ENCODE assay signal across 9 mouse cellular contexts in the genomic region with DNA sequence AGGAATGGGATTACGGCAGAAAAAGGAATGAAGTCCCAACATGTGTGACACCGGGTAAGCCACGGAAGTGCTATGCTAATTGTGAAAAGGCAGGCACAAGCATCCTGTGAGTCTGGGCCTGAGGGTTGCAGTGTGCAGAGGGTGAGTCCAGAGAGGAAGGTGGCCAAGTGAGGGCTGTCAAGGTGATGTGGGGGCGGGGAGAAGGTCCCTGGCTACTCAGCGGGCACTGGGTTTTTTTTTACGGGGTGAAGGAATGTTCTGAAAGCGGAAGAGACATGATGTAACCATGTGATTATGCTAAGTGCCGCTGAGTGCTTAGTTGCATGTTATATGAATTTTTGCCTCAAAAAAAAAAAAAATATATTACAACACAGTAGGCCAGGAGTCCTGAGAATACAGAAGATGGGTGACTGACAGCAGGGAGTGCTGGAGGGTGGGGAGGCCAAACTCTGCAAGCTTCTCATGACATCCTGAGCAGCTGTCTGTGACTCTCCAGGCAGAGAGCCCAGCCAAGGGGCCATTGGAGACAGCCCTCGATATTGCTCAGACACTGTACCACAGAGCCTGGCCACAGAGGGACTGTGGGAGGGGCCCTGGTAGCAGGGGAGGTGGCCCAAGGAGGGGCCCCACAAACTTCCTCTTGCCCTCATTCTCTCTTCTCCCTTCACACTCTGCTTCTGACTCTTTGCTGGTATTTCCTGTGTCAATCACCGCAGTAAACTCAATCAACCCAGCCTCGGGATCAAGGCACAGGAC. TPM values are rescaled to one million over a fixed set of nuclear protein-coding genes. Genes with fewer than 3 reads are reported as not detected.
DNase-seq lines count a peak whose midpoint lies in the region; ATAC-seq and TF ChIP-seq lines count a peak whose summit lies in the region.
"Had no signal": no experiment of that assay in that cellular context is flagged by ENCODE, and none has a peak within 500 bp of the region (broad histone marks: within the 10 kb centered on the region; RNA-seq: fewer than 3 reads in every experiment).

No protein-coding gene starts in this region.

- TF ChIP-seq POLR2A in heart, adult 2 months (IDR thresholded peaks at IDR 0.05; ENCODE audit: insufficient read depth, low read depth, low read length), result no peak

- DNase-seq in heart, adult 2 months, result peak; percentile 61 to 79
- DNase-seq in heart, postnatal 25 days (ENCODE audit: low spot score), result no peak
- no peak for DNase-seq in embryonic facial prominence, embryonic 11.5 days (ENCODE audit: low spot score)
- DNase-seq in yolk sac, embryonic 10.5 days (ENCODE audit: low spot score), result no peak
- DNase-seq in c-Kit-positive CD71-positive TER-119-positive erythroid progenitor cells, embryonic 14.5 days (ENCODE audit: low spot score), result no peak

- H3K4me1 ChIP-seq in heart, adult 2 months (ENCODE audit: control insufficient read depth, insufficient read depth, low read length), result peaks cover 19% of the 10 kb centered on the region
- peaks cover 8% of the 10 kb centered on the region for H3K4me1 ChIP-seq in embryonic facial prominence, embryonic 11.5 days (ENCODE audit: control insufficient read depth, insufficient read depth, low read length)
- H3K4me1 ChIP-seq in hindbrain, embryonic 15.5 days (replicated peaks), result peaks cover 17% of the 10 kb centered on the region
- peaks cover 55% of the 10 kb centered on the region for H3K4me1 ChIP-seq in lung, embryonic 15.5 days
- H3K4me1 ChIP-seq in stomach, embryonic 15.5 days, result peaks cover 38% of the 10 kb centered on the region

- H3K9me3 ChIP-seq in embryonic facial prominence, embryonic 11.5 days (replicated peaks; ENCODE audit: control insufficient read depth, low read length), result no peaks in the 10 kb centered on the region
- H3K9me3 ChIP-seq in hindbrain, embryonic 15.5 days, result no peaks in the 10 kb centered on the region
- H3K9me3 ChIP-seq in lung, embryonic 15.5 days, result no peaks in the 10 kb centered on the region
- H3K9me3 ChIP-seq in stomach, embryonic 15.5 days, result no peaks in the 10 kb centered on the region

- no peak overlapping the region for H3K4me2 ChIP-seq in embryonic facial prominence, embryonic 11.5 days (ENCODE audit: low read depth, low read length)
- no peak overlapping the region for H3K4me2 ChIP-seq in hindbrain, embryonic 15.5 days
- H3K4me2 ChIP-seq in lung, embryonic 15.5 days, result no peak overlapping the region
- no peak overlapping the region for H3K4me2 ChIP-seq in stomach, embryonic 15.5 days

- peak overlapping the region; percentile 4; the same call in 1 of the 2 replicates for H3K9ac ChIP-seq in heart, adult 2 months (ENCODE audit: low read depth, low read length)
- H3K9ac ChIP-seq in embryonic facial prominence, embryonic 11.5 days (replicated peaks; ENCODE audit: low read length), result no peak overlapping the region
- H3K9ac ChIP-seq in hindbrain, embryonic 15.5 days, result no peak overlapping the region
- no peak overlapping the region for H3K9ac ChIP-seq in lung, embryonic 15.5 days
- H3K9ac ChIP-seq in stomach, embryonic 15.5 days, result no peak overlapping the region

- peak overlapping the region; percentile 80 for H3K27ac ChIP-seq in heart, adult 2 months
- 0 out of 2 replicates have a peak overlapping the region, but pooled peaks have one; percentile 54 for H3K27ac ChIP-seq in embryonic facial prominence, embryonic 11.5 days (replicated peaks; ENCODE audit: low read depth, low read length)
- 0 out of 2 replicates have a peak overlapping the region, but pooled peaks have one; percentile 21 for H3K27ac ChIP-seq in hindbrain, embryonic 15.5 days (replicated peaks)
- H3K27ac ChIP-seq in lung, embryonic 15.5 days, result peak overlapping the region; percentile 86
- peak overlapping the region; percentile 59; the same call in 1 of the 2 replicates for H3K27ac ChIP-seq in stomach, embryonic 15.5 days

- no peak for TF ChIP-seq EP300 in heart, adult 2 months (IDR thresholded peaks at IDR 0.05; ENCODE audit: insufficient read depth, low read depth, low read length)

- intact Hi-C loops in heart, adult 2 months (cut with DNase I), result no loop called here
- intact Hi-C loops in heart, postnatal 25 days (cut with DNase I), result no loop called here

- peak overlapping the region; percentile 20; the same call in 1 of the 2 replicates for H3K4me3 ChIP-seq in heart, adult 2 months
- no peak overlapping the region for H3K4me3 ChIP-seq in embryonic facial prominence, embryonic 11.5 days (ENCODE audit: low read depth, low read length)
- H3K4me3 ChIP-seq in hindbrain, embryonic 15.5 days, result no peak overlapping the region
- H3K4me3 ChIP-seq in lung, embryonic 15.5 days, result no peak overlapping the region
- H3K4me3 ChIP-seq in stomach, embryonic 15.5 days (replicated peaks), result no peak overlapping the region

- no peak for ATAC-seq in embryonic facial prominence, embryonic 11.5 days (replicated peaks; ENCODE audit: insufficient number of reproducible peaks, low FRiP score, low TSS enrichment, low read depth)
- no peak for ATAC-seq in hindbrain, embryonic 15.5 days (ENCODE audit: low FRiP score, low read depth)
- peak; percentile 39; the same call in 1 of the 2 replicates for ATAC-seq in lung, embryonic 15.5 days (ENCODE audit: borderline replicate concordance, extremely low read depth, low FRiP score, low TSS enrichment)
- ATAC-seq in stomach, embryonic 15.5 days (ENCODE audit: insufficient read depth, low FRiP score, low read depth), result no peak

- H3K79me2 ChIP-seq in heart, adult 2 months (replicated peaks; ENCODE audit: control insufficient read depth, insufficient read depth, low read length), result no peaks in the 10 kb centered on the region

- TF ChIP-seq CTCF in heart, adult 2 months (IDR thresholded peaks at IDR 0.05), result no peak

- no peaks in the 10 kb centered on the region for H3K36me3 ChIP-seq in heart, adult 2 months (ENCODE audit: control insufficient read depth, insufficient read depth, low read length)
- peaks cover 4% of the 10 kb centered on the region; the same call in 1 of the 2 replicates for H3K36me3 ChIP-seq in embryonic facial prominence, embryonic 11.5 days (replicated peaks; ENCODE audit: control insufficient read depth, insufficient read depth, low read depth, low read length)
- 0 out of 2 replicates have a peak, but pooled peaks cover 5% of the 10 kb centered on the region for H3K36me3 ChIP-seq in hindbrain, embryonic 15.5 days
- H3K36me3 ChIP-seq in lung, embryonic 15.5 days, result peaks cover 18% of the 10 kb centered on the region
- peaks cover 10% of the 10 kb centered on the region for H3K36me3 ChIP-seq in stomach, embryonic 15.5 days

- no peaks in the 10 kb centered on the region for H3K27me3 ChIP-seq in heart, adult 2 months (ENCODE audit: control insufficient read depth, insufficient read depth, low read length)
- no peaks in the 10 kb centered on the region for H3K27me3 ChIP-seq in embryonic facial prominence, embryonic 11.5 days (ENCODE audit: control insufficient read depth, insufficient read depth, low read length)
- no peaks in the 10 kb centered on the region for H3K27me3 ChIP-seq in hindbrain, embryonic 15.5 days
- no peaks in the 10 kb centered on the region for H3K27me3 ChIP-seq in lung, embryonic 15.5 days
- no peaks in the 10 kb centered on the region for H3K27me3 ChIP-seq in stomach, embryonic 15.5 days (replicated peaks)

- 32% methylated on average over 11 of the region's 11 CpGs for WGBS in heart, adult 2 months
- 58% methylated on average over 11 of the region's 11 CpGs for WGBS in embryonic facial prominence, embryonic 11.5 days
- 70% methylated on average over 11 of the region's 11 CpGs for WGBS in hindbrain, embryonic 15.5 days
- 31% methylated on average over 11 of the region's 11 CpGs for WGBS in lung, embryonic 15.5 days
- 58% methylated on average over 11 of the region's 11 CpGs for WGBS in stomach, embryonic 15.5 days

RNA-seq across cellular contexts. Expression of a gene that starts 4.1 kb away (rescaled TPM):
- total RNA-seq in heart, adult 2 months (2021), result 1 to 10 TPM; 3.5 to 3.9 TPM
- 3.4 and 4.8 TPM in 2 replicates for polyA plus RNA-seq in heart, adult 2 months (2012; rRNA removed)
- 1 to 10 TPM; 3.5 to 3.7 TPM for total RNA-seq in heart, postnatal 25 days (2021)
- 5.2 and 6.2 TPM in 2 replicates for polyA plus RNA-seq in embryonic facial prominence, embryonic 11.5 days (2014; fragmentation: Nextera tagmentation; extraction: Ambion mirVana)
- polyA plus RNA-seq in hindbrain, embryonic 15.5 days (2015; fragmentation: Nextera tagmentation; extraction: Ambion mirVana), result 6.6 and 7.2 TPM in 2 replicates
- 9.0 and 10.4 TPM in 2 replicates for polyA plus RNA-seq in lung, embryonic 15.5 days (2015; fragmentation: Nextera tagmentation; extraction: Ambion mirVana)
- 6.7 and 7.0 TPM in 2 replicates for polyA plus RNA-seq in stomach, embryonic 15.5 days (2015; fragmentation: Nextera tagmentation; extraction: Ambion mirVana)

RNA-seq across cellular contexts. Expression of a gene that starts 36.8 kb away (rescaled TPM):
- total RNA-seq in heart, adult 2 months (2021), result not detected
- polyA plus RNA-seq in heart, adult 2 months (2012; rRNA removed), result 0.73 TPM in 1 of 2 replicates, not detected in the other
- total RNA-seq in heart, postnatal 25 days (2021), result under 1 TPM; 0.50 to 0.60 TPM
- not detected in 2 replicates for polyA plus RNA-seq in embryonic facial prominence, embryonic 11.5 days (2014; fragmentation: Nextera tagmentation; extraction: Ambion mirVana)
- not detected in 2 replicates for polyA plus RNA-seq in hindbrain, embryonic 15.5 days (2015; fragmentation: Nextera tagmentation; extraction: Ambion mirVana)
- not detected in 2 replicates for polyA plus RNA-seq in lung, embryonic 15.5 days (2015; fragmentation: Nextera tagmentation; extraction: Ambion mirVana)
- not detected in 2 replicates for polyA plus RNA-seq in stomach, embryonic 15.5 days (2015; fragmentation: Nextera tagmentation; extraction: Ambion mirVana)
- total RNA-seq: ES-E14 had no signal

RNA-seq across cellular contexts. Expression of a gene that starts 43.1 kb away (rescaled TPM):
- total RNA-seq in heart, adult 2 months (2021), result 1 to 10 TPM; 2.7 to 3.6 TPM
- polyA plus RNA-seq in heart, adult 2 months (2012; rRNA removed), result 0.41 TPM in 1 of 2 replicates, not detected in the other
- total RNA-seq in heart, postnatal 25 days (2021), result 1 to 10 TPM; 1.3 to 1.5 TPM
- not detected in 2 replicates for polyA plus RNA-seq in embryonic facial prominence, embryonic 11.5 days (2014; fragmentation: Nextera tagmentation; extraction: Ambion mirVana)
- polyA plus RNA-seq in hindbrain, embryonic 15.5 days (2015; fragmentation: Nextera tagmentation; extraction: Ambion mirVana), result not detected in 2 replicates
- not detected in 2 replicates for polyA plus RNA-seq in lung, embryonic 15.5 days (2015; fragmentation: Nextera tagmentation; extraction: Ambion mirVana)
- polyA plus RNA-seq in stomach, embryonic 15.5 days (2015; fragmentation: Nextera tagmentation; extraction: Ambion mirVana), result not detected in 2 replicates
- total RNA-seq: ES-E14 had no signal

RNA-seq across cellular contexts. Expression of a gene that starts 54.7 kb away (rescaled TPM):
- under 1 TPM; 0.41 to 0.65 TPM for total RNA-seq in heart, adult 2 months (2021)
- 3.0 and 4.2 TPM in 2 replicates for polyA plus RNA-seq in heart, adult 2 months (2012; rRNA removed)
- 1 to 10 TPM in 1 of 2 experiments, under 1 TPM in 1; 0.44 to 1.1 TPM for total RNA-seq in heart, postnatal 25 days (2021)
- not detected in 2 replicates for polyA plus RNA-seq in embryonic facial prominence, embryonic 11.5 days (2014; fragmentation: Nextera tagmentation; extraction: Ambion mirVana)
- not detected in 2 replicates for polyA plus RNA-seq in hindbrain, embryonic 15.5 days (2015; fragmentation: Nextera tagmentation; extraction: Ambion mirVana)
- polyA plus RNA-seq in lung, embryonic 15.5 days (2015; fragmentation: Nextera tagmentation; extraction: Ambion mirVana), result not detected in 2 replicates
- polyA plus RNA-seq in stomach, embryonic 15.5 days (2015; fragmentation: Nextera tagmentation; extraction: Ambion mirVana), result 0.18 TPM in 1 of 2 replicates, not detected in the other
- total RNA-seq: ES-E14 had no signal

Comparison
In these comparisons a context has a peak if more than half of its experiments do, and no peak if none do; other contexts are left out.
1. DNase-seq: peak in heart, adult 2 months (2 of 2); none in heart, postnatal 25 days (single experiment), embryonic facial prominence, embryonic 11.5 days (single experiment), yolk sac, embryonic 10.5 days (single experiment) and c-Kit-positive CD71-positive TER-119-positive erythroid progenitor cells, embryonic 14.5 days (single experiment).
2. H3K27ac ChIP-seq: peak in every context shown above with its lines; median percentile 86 in lung, embryonic 15.5 days; 80 in heart, adult 2 months; 59 in stomach, embryonic 15.5 days; 54 in embryonic facial prominence, embryonic 11.5 days; 21 in hindbrain, embryonic 15.5 days.